Mouse (Mus musculus) heart, adult 2 months (tissue): ENCODE data around the gene Noct. TPM values are rescaled to one million over a fixed set of nuclear protein-coding genes. Genes with fewer than 3 reads are reported as not detected.

Source experiments
- DNase-seq, 2 experiments: peaks; one replicate each; pipeline ENCODE4 v3.0.0; 2021
- H3K27ac ChIP-seq: fragments of 200-600 bp; 2 replicates; pipeline ENCODE4 v1.8.1; 2022
- H3K27me3 ChIP-seq: fragments of 200-500 bp; 2 replicates; pipeline ENCODE4 v1.6.1; 2012; ENCODE audit warnings: mild to moderate bottlenecking, low read length, inconsistent platforms, mixed read lengths; ENCODE audit not compliant: control insufficient read depth, insufficient read depth
- H3K36me3 ChIP-seq: fragments of 200-500 bp; 2 replicates; pipeline ENCODE4 v1.6.1; 2012; ENCODE audit warnings: low read length, inconsistent platforms; ENCODE audit not compliant: control insufficient read depth, insufficient read depth
- H3K4me1 ChIP-seq: fragments of 200-500 bp; 2 replicates; pipeline ENCODE4 v1.6.1; 2011; ENCODE audit warnings: low read length; ENCODE audit not compliant: control insufficient read depth, insufficient read depth
- H3K4me3 ChIP-seq: fragments of 200-600 bp; 2 replicates; pipeline ENCODE4 v1.8.1; 2022
- H3K79me2 ChIP-seq: fragments of 200-500 bp; replicated peaks from 2 replicates; pipeline ENCODE4 v1.6.1; 2012; ENCODE audit warnings: mild to moderate bottlenecking, inconsistent platforms, low read length, moderate library complexity, mixed read lengths; ENCODE audit not compliant: control insufficient read depth, insufficient read depth
- H3K9ac ChIP-seq: fragments of 200-500 bp; 2 replicates; pipeline ENCODE4 v1.6.1; 2012; ENCODE audit warnings: low read depth, mild to moderate bottlenecking, control low read depth, inconsistent platforms, low read length, mixed read lengths
- CTCF ChIP-seq: fragments of 200-600 bp; IDR thresholded peaks from 2 replicates; pipeline ENCODE4 v1.8.1; 2022; ENCODE audit warnings: antibody characterized with exemption, mild to moderate bottlenecking, moderate library complexity
- EP300 ChIP-seq: fragments of 200-500 bp; IDR thresholded peaks from 2 replicates; pipeline ENCODE4 v1.6.1; 2011; ENCODE audit warnings: low read depth, low read length, control low read depth; ENCODE audit not compliant: insufficient read depth
- POLR2A ChIP-seq: fragments of 200-500 bp; IDR thresholded peaks from 2 replicates; pipeline ENCODE4 v1.6.1; 2011; ENCODE audit warnings: mild to moderate bottlenecking, low read depth, low read length, control low read depth; ENCODE audit not compliant: insufficient read depth
- WGBS: fragments of 180-500 bp; shearing (Covaris S2); methylation state at CpG from one replicate; pipeline ENCODE4 v1.1.7; 2018; 5-methylcytosine and 5-hydroxymethylcytosine counted together
- intact Hi-C: fragments of 180-260 bp; cut with DNase I; formaldehyde crosslinking; loops from one replicate; pipeline ENCODE4 v1.15.1; 2025
- polyA plus RNA-seq: library from polyadenylated mRNA; depleted of rRNA; stranded (reverse); fragments of >200 nt; gene quantifications from 2 replicates; pipeline ENCODE4 v1.2.3, GENCODE M21; 2012
- total RNA-seq, 2 experiments: library from RNA; stranded (reverse); gene quantifications; 2 replicates each; pipeline ENCODE4 v1.2.3; 2021

Noct gene
- total and polyA plus RNA-seq, 3 experiments: 23.2 to 45.1 (median 39.4) TPM

- peak; percentile 62 to 71 for DNase-seq
- H3K9ac ChIP-seq: no peak overlapping the region
- 60% methylated on average over 8 of the region's 8 CpGs for WGBS
- peaks cover 6% of the 10 kb centered on the region for H3K4me1 ChIP-seq
- no peak overlapping the region for H3K27ac ChIP-seq
- no peak overlapping the region for H3K4me3 ChIP-seq
- no peaks in the 10 kb centered on the region for H3K36me3 ChIP-seq
- no peak for TF ChIP-seq EP300
- no peak for TF ChIP-seq CTCF
- TF ChIP-seq POLR2A: no peak
- no peaks in the 10 kb centered on the region for H3K27me3 ChIP-seq
- intact Hi-C loops: no loop called here
- H3K79me2 ChIP-seq: no peaks in the 10 kb centered on the region
These were observed 21.7 kb upstream of the Noct start for GRCm38 (mm10) chr3:51202491-51202987.

- DNase-seq: no peak
- intact Hi-C loops: no loop called here
- Histone ChIP-seq H3K79me2 (no peaks in the 10 kb centered on the region), H3K9ac (no peak overlapping the region), H3K4me3 (no peak overlapping the region), H3K27me3 (no peaks in the 10 kb centered on the region), H3K36me3 (no peaks in the 10 kb centered on the region), H3K4me1 (peaks cover 4% of the 10 kb centered on the region), H3K27ac (no peak overlapping the region)
- WGBS: 84% methylated on average over 6 of the region's 6 CpGs
- no peak for TF ChIP-seq EP300
- TF ChIP-seq POLR2A: no peak
- TF ChIP-seq CTCF: no peak
These were observed 20.3 kb upstream of the Noct start for GRCm38 (mm10) chr3:51203906-51204305.

GRCm38 (mm10) chr3:51204441-51204840 lies 19.8 kb upstream of the Noct start:
- H3K27ac ChIP-seq: no peak overlapping the region
- intact Hi-C loops: no loop called here
- WGBS: 87% methylated on average over 5 of the region's 5 CpGs
- DNase-seq: no peak
- no peaks in the 10 kb centered on the region for H3K79me2 ChIP-seq
- TF ChIP-seq CTCF (peak; percentile 41), EP300 (no peak), POLR2A (no peak)
- H3K4me3 ChIP-seq: no peak overlapping the region
- no peak overlapping the region for H3K9ac ChIP-seq
- H3K27me3 ChIP-seq: no peaks in the 10 kb centered on the region
- peaks cover 2% of the 10 kb centered on the region for H3K4me1 ChIP-seq
- H3K36me3 ChIP-seq: no peaks in the 10 kb centered on the region

- WGBS: 98% methylated on average over 14 of the region's 14 CpGs
- no peaks in the 10 kb centered on the region for H3K27me3 ChIP-seq
- no peak for DNase-seq
- intact Hi-C loops: no loop called here
- TF ChIP-seq POLR2A (no peak), EP300 (no peak), CTCF (no peak)
- no peaks in the 10 kb centered on the region for H3K79me2 ChIP-seq
- no peak overlapping the region for H3K27ac ChIP-seq
- H3K9ac ChIP-seq: no peak overlapping the region
- no peak overlapping the region for H3K4me3 ChIP-seq
- H3K36me3 ChIP-seq: no peaks in the 10 kb centered on the region
- H3K4me1 ChIP-seq: peaks cover 2% of the 10 kb centered on the region
These were observed 19.4 kb upstream of the Noct start for GRCm38 (mm10) chr3:51204897-51205296.

GRCm38 (mm10) chr3:51206521-51206920 lies 17.7 kb upstream of the Noct start:
- Histone ChIP-seq H3K9ac (no peak overlapping the region), H3K4me1 (peaks cover 2% of the 10 kb centered on the region), H3K27ac (no peak overlapping the region), H3K36me3 (no peaks in the 10 kb centered on the region), H3K79me2 (no peaks in the 10 kb centered on the region), H3K4me3 (no peak overlapping the region), H3K27me3 (no peaks in the 10 kb centered on the region)
- 92% methylated on average over 7 of the region's 7 CpGs for WGBS
- DNase-seq: no peak
- intact Hi-C loops: no loop called here
- no peak for TF ChIP-seq EP300

- no peaks in the 10 kb centered on the region for H3K4me1 ChIP-seq
- no peaks in the 10 kb centered on the region for H3K27me3 ChIP-seq
- no peak for TF ChIP-seq EP300
- TF ChIP-seq POLR2A: no peak
- TF ChIP-seq CTCF: no peak
- intact Hi-C loops: no loop called here
- WGBS: 84% methylated on average over 5 of the region's 5 CpGs
- no peaks in the 10 kb centered on the region for H3K79me2 ChIP-seq
- H3K36me3 ChIP-seq: no peaks in the 10 kb centered on the region
- H3K27ac ChIP-seq: no peak overlapping the region
- no peak overlapping the region for H3K4me3 ChIP-seq
- no peak for DNase-seq
- H3K9ac ChIP-seq: no peak overlapping the region
These were observed 15.6 kb upstream of the Noct start for GRCm38 (mm10) chr3:51208633-51209032.
